Mouse (Mus musculus): ENCODE measurements around the gene Olfr1274-ps.
"Not testable (repeated sequence)": the region's sequence is repeated elsewhere in the genome, so short reads cannot be mapped to it uniquely, and the experiment has no call there.

Olfr1274-ps gene

GRCm38 (mm10) chr2:90398633-90399107, at the start of gene Olfr1274-ps:
TSS of gene Olfr1274-ps (plus strand) at chr2:90398683.
- not testable (repeated sequence) for DNase-seq (ENCODE audit: low read depth in 2 of 2, low spot score in 2 of 2)

DNA sequence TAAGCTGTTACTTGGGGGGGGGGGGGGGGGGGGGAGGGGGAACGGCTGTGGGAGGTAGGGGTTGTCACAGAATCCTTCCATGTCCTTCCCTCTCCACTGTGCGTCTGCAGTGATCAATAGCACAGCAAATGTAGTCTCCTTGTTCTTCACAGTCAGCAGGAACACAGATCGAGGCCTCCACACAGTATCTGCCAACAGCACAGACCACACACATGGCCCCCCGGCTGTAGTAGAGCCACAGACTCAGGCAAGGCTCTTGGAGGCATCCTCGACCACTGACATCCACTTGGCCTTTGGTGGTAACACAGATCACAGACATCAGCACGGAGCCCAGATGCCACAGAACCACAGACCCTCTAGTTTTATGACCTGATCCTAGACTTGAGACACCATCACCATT, 47.4 kb upstream of the Olfr1274-ps start:
- DNase-seq (ENCODE audit: low read depth in 2 of 2, low spot score in 2 of 2): not testable (repeated sequence)

DNA sequence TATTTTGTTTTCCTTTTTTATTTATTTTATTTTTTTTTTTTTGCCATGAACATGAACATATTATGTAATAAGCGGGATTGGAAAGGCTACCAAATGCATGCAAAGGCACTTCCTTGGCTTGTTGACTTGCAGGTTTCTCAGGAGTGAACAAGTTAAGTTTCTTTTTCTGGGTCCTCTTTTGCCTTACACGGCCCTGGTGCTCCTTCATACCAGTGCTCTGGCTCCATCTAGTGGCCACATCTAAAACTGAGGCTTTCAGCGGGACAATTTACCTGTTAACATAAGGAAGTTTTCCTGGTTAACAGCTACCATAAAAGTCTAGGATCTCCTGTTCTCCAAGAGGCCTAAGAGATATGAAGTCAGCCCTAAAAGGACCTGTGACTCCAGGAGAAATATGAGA, 46.9 kb upstream of the Olfr1274-ps start:
- DNase-seq (ENCODE audit: low read depth in 2 of 2, low spot score in 2 of 2): not testable (repeated sequence)

DNA sequence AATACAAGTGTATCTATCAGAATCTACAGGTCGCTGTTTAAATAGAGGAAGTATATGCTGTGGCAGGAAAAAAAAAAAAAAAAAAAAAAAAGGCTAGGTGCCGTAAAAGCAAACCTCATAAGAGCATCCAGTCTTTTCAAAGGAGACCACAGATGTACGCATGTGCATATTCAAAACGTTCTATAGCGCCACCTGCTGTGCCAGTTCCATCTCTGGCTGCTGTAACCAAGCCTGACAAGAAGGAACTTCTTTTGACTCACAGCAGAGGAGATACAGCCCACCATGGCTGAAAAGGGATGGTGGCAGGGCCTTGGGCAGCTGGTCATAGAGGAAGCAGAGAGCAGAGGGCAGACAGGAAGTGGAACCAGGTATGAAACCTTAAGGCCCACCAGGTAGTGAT, 39.3 kb upstream of the Olfr1274-ps start:
- DNase-seq (ENCODE audit: low read depth in 2 of 2, low spot score in 2 of 2): not testable (repeated sequence)

DNA sequence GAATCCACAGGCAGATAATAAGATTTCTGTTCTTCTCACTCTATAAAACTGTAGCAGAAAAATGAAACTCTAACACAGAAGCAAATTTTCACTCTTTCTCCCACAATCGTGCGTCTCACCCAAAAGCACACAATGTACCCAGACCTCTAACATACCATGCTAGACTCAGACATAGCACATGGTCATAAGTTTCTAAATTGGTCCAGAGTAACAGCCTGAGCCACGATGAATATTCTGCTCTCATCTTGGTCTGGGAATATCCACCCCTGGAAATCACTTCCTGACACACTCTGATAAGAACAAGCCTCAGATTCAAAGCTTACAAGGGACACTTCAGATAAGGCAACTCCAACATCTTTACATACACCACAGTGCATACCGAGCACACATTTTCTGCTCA, 38.3 kb upstream of the Olfr1274-ps start:
- DNase-seq (ENCODE audit: low read depth in 2 of 2, low spot score in 2 of 2): not testable (repeated sequence)

DNA sequence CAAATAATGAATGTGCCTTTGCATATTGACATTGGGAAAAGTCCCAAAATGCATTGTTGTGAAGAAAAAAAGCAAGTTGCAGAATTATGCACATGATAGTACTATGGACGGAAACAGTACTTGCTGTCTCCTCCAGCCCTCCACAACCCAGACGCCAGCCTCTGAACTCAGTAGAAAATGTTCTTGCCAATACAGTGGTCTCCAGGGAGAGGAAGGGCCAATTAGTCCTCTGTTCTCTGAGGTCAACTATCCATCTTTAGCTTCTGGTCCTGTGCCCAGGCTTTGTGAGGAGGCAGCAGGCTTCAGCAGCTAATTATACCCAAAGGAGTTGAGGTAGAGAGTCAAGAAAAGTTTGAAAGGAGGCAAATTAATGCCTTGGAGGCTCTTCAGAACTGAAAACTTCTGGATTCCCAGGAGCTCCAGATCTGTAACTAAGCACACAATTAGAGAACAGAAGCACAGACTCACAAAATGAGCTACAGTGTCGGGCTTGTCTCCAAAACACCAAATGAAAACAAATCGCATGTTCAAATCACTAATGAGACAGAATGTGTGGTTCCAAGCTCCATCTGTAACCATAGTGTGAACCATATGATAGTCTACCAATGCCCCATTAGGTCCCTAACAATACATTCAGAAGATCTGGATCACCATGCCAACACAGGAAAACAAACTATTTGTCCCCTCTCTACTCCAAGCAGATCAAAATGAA, 15.8 kb downstream of the Olfr1274-ps start:
- not testable (repeated sequence) for DNase-seq (ENCODE audit: low read depth in 2 of 2, low spot score in 2 of 2)

DNA sequence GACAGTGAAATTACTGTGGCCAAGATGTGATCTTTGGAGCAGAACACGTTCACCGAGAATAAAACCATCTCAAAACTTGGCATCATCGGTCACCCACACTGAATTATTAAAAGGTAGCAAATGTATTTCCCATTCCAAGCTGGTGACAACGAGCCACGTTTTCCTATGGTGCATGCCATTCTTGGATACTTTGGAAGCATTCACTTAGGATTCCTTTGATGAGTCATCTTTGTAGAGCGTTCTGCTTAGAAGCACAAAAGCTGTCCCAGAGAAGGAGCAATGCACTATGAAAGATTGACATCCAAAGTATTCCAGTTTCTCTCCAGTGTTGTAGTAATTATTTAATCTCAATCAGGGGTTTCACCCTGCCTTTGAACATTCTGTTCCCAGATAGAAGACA, 23.8 kb downstream of the Olfr1274-ps start:
- DNase-seq (ENCODE audit: low read depth in 2 of 2, low spot score in 2 of 2): not testable (repeated sequence)

- not testable (repeated sequence) for DNase-seq (ENCODE audit: low read depth in 2 of 2, low spot score in 2 of 2)
Observed at GRCm38 (mm10) chr2:90424937-90425336, 26.5 kb downstream of the Olfr1274-ps start.

- not testable (repeated sequence) for DNase-seq (ENCODE audit: low read depth in 2 of 2, low spot score in 2 of 2)
Observed at GRCm38 (mm10) chr2:90428988-90429717, 30.7 kb downstream of the Olfr1274-ps start.

GRCm38 (mm10) chr2:90429782-90430181, 31.3 kb downstream of the Olfr1274-ps start:
- DNase-seq (ENCODE audit: low read depth in 2 of 2, low spot score in 2 of 2): not testable (repeated sequence)

- DNase-seq (ENCODE audit: low read depth in 2 of 2, low spot score in 2 of 2): not testable (repeated sequence)
Observed at GRCm38 (mm10) chr2:90437453-90437852, 39.0 kb downstream of the Olfr1274-ps start.

GRCm38 (mm10) chr2:90440169-90440568, 41.7 kb downstream of the Olfr1274-ps start:
- not testable (repeated sequence) for DNase-seq (ENCODE audit: low read depth in 2 of 2, low spot score in 2 of 2)

DNA sequence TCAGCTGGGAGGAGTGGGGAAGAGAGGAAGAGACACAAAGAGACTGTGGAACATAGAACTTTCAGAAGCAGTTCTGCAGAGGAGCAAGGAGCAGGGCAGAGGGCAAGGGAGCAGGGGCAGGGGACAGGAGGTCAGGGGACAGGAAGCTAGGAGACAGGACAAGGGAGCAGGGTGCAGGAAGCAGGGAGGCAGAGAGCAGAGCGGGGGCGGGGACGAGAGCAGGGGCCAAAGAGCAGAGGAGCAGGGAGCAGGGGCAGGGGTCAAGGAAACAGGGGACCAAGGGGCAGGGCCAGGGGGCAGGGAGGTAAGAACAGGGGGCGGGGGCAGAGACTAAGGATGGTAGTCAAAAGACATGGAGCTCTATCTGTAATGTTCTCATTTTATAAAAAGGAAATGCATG, 43.3 kb downstream of the Olfr1274-ps start:
- DNase-seq (ENCODE audit: low read depth in 2 of 2, low spot score in 2 of 2): not testable (repeated sequence)

- DNase-seq (ENCODE audit: low read depth in 2 of 2, low spot score in 2 of 2): no peak
Observed at GRCm38 (mm10) chr2:90443811-90444210, 45.3 kb downstream of the Olfr1274-ps start.

GRCm38 (mm10) chr2:90448967-90449740, 50.7 kb downstream of the Olfr1274-ps start:
- no peak for DNase-seq (ENCODE audit: low read depth in 2 of 2, low spot score in 2 of 2)

DNA sequence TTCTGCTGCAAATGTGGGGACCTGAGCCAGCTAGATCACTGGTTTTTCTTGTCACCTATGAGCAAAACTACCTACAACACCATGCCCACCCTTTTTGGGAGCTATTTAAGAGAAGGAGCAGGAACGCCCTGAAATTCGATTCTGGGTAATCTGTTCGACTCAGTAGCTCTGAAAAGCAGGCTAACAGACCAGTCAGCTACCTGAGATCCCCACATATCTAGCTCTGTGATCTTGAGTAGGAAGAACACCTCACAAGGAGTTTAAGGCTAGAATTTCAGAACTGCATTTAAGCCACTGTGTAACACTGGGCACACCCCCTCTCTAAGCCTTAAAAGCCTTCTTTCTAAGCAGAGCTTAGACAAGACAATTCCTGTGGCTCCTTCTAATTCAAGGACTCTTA, 53.9 kb downstream of the Olfr1274-ps start:
- no peak for DNase-seq (ENCODE audit: low read depth in 2 of 2, low spot score in 2 of 2)
